11 mouse cellular contexts compared by ENCODE assay signal in the genomic region with DNA sequence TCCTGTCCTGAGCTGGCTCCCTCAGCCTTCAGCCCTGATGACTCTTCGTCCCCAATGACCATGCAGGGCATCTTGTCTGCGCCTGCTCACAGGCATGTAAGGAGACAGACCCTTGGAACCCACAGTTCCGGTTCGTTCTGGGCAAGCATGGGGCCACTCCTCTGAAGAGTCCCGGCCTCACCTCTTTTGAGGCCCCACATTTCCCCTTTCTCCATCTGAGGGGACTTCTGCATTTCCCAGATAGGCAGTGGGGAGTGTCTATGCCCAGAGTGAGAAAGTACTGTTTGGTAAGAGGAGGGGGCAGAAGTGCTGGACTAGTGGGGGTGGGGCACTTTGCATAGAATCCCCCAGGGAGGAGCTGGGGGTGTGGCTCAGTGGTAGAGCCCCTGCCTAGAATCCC. TPM values are rescaled to one million over a fixed set of nuclear protein-coding genes. Genes with fewer than 3 reads are reported as not detected.
DNase-seq lines count a peak whose midpoint lies in the region; ATAC-seq lines count a peak whose summit lies in the region.
"Had no signal": no experiment of that assay in that cellular context is flagged by ENCODE, and none has a peak within 500 bp of the region (broad histone marks: within the 10 kb centered on the region; RNA-seq: fewer than 3 reads in every experiment).

No protein-coding gene starts in this region.

- H3K4me3 ChIP-seq in heart, embryonic 16.5 days (ENCODE audit: low read length): no peak overlapping the region
- no peak overlapping the region for H3K4me3 ChIP-seq in brown adipose tissue, adult 24 weeks (ENCODE audit: insufficient read depth, low read depth, low read length)
- no peak overlapping the region for H3K4me3 ChIP-seq in liver, embryonic 13.5 days (replicated peaks)
- H3K4me3 ChIP-seq: hindbrain, embryonic 15.5 days had no signal

- H3K36me3 ChIP-seq in heart, embryonic 16.5 days (ENCODE audit: control insufficient read depth, insufficient read depth): no peaks in the 10 kb centered on the region
- H3K36me3 ChIP-seq in liver, embryonic 13.5 days: no peaks in the 10 kb centered on the region

- WGBS in heart, embryonic 16.5 days: 73% methylated on average over 5 of the region's 5 CpGs
- 14% methylated on average over 5 of the region's 5 CpGs for WGBS in liver, embryonic 13.5 days (ENCODE audit: insufficient replicate concordance)

- 0 out of 2 replicates have a peak, but pooled peaks cover 3% of the 10 kb centered on the region for H3K9me3 ChIP-seq in heart, embryonic 16.5 days (replicated peaks; ENCODE audit: control insufficient read depth, low read length)
- 0 out of 2 replicates have a peak, but pooled peaks cover 5% of the 10 kb centered on the region for H3K9me3 ChIP-seq in liver, embryonic 13.5 days (replicated peaks)
- H3K9me3 ChIP-seq: hindbrain, embryonic 15.5 days had no signal

- no peak for DNase-seq in heart, postnatal 4 days
- peak; percentile 51 for DNase-seq in liver, embryonic 13.5 days
- DNase-seq in natural killer cell, adult 2 months (ENCODE audit: low spot score in 2 of 2): no peak
- DNase-seq in urinary bladder, adult 2 months (ENCODE audit: low spot score): no peak
- no peak for DNase-seq in left cerebral cortex, adult 8-10 months (ENCODE audit: low spot score in 2 of 2)
- DNase-seq: cerebellum, adult 11 months; gastrocnemius, postnatal 25 days had no signal

- H3K27me3 ChIP-seq in heart, embryonic 16.5 days (ENCODE audit: control insufficient read depth, insufficient read depth, low read length): no peaks in the 10 kb centered on the region; the same call in 1 of the 2 replicates
- no peaks in the 10 kb centered on the region for H3K27me3 ChIP-seq in liver, embryonic 13.5 days
- H3K27me3 ChIP-seq: hindbrain, embryonic 15.5 days had no signal

- no peak overlapping the region for H3K9ac ChIP-seq in heart, embryonic 16.5 days (ENCODE audit: low read length)
- H3K9ac ChIP-seq in liver, embryonic 13.5 days: no peak overlapping the region
- H3K9ac ChIP-seq: hindbrain, embryonic 15.5 days had no signal

- no peak for ATAC-seq in heart, embryonic 16.5 days (replicated peaks; ENCODE audit: extremely low read depth, insufficient read depth, low FRiP score)
- peak; percentile 75 for ATAC-seq in liver, embryonic 13.5 days (ENCODE audit: low read depth)
- ATAC-seq in neutrophil, adult 5-6 weeks (ENCODE audit: extremely low read depth, insufficient number of reproducible peaks, low FRiP score, poor library complexity, severe bottlenecking): peak; percentile 53

- H3K4me1 ChIP-seq in heart, embryonic 16.5 days (ENCODE audit: control insufficient read depth, insufficient read depth, low read length): no peaks in the 10 kb centered on the region
- H3K4me1 ChIP-seq in brown adipose tissue, adult 24 weeks (ENCODE audit: control insufficient read depth, insufficient read depth, insufficient read length, low read length): peaks cover 12% of the 10 kb centered on the region
- peaks cover 42% of the 10 kb centered on the region for H3K4me1 ChIP-seq in liver, embryonic 13.5 days (replicated peaks)
- H3K4me1 ChIP-seq: hindbrain, embryonic 15.5 days had no signal

- H3K4me2 ChIP-seq in heart, embryonic 16.5 days (ENCODE audit: low read depth, low read length): no peak overlapping the region
- H3K4me2 ChIP-seq in liver, embryonic 13.5 days: peak overlapping the region; percentile 20; the same call in 1 of the 2 replicates
- H3K4me2 ChIP-seq: hindbrain, embryonic 15.5 days had no signal

- H3K27ac ChIP-seq in heart, embryonic 16.5 days (ENCODE audit: low read length): 0 out of 2 replicates have a peak overlapping the region, but pooled peaks have one; percentile 38
- H3K27ac ChIP-seq in brown adipose tissue, adult 24 weeks (replicated peaks; ENCODE audit: low read depth, low read length): peak overlapping the region; percentile 41
- peak overlapping the region; percentile 67 for H3K27ac ChIP-seq in liver, embryonic 13.5 days
- H3K27ac ChIP-seq: hindbrain, embryonic 15.5 days had no signal

RNA-seq across cellular contexts. Expression of a gene that starts 35.0 kb away (rescaled TPM):
- 141 and 145 TPM in 2 replicates for polyA plus RNA-seq in heart, embryonic 16.5 days (2015; fragmentation: Nextera tagmentation; extraction: Ambion mirVana)
- 10 to 100 TPM; 76.4 to 80.4 TPM for total RNA-seq in heart, postnatal 4 days (2021)
- 36.7 and 41.1 TPM in 2 replicates for polyA plus RNA-seq in brown adipose tissue, adult 24 weeks (2012; ENCODE audit: insufficient read depth, insufficient read length, missing spikeins)
- 135 and 141 TPM in 2 replicates for polyA plus RNA-seq in liver, embryonic 13.5 days (2015; fragmentation: Nextera tagmentation; extraction: Ambion mirVana)
- 16.6 and 17.3 TPM in 2 replicates for total RNA-seq in neutrophil, adult 5-6 weeks (2017)
- polyA plus RNA-seq in urinary bladder, adult 2 months (2012; rRNA removed): 90.8 and 107 TPM in 2 replicates
- total RNA-seq in left cerebral cortex, adult 8-10 months (2022): 10 to 100 TPM; 56.1 to 59.8 (median 57.6) TPM

RNA-seq across cellular contexts. Expression of a gene that starts 38.3 kb away (rescaled TPM):
- polyA plus RNA-seq in heart, embryonic 16.5 days (2015; fragmentation: Nextera tagmentation; extraction: Ambion mirVana): 0.59 and 1.6 TPM in 2 replicates
- 1 to 10 TPM; 1.8 to 2.4 TPM for total RNA-seq in heart, postnatal 4 days (2021)
- 14.9 and 20.4 TPM in 2 replicates for polyA plus RNA-seq in brown adipose tissue, adult 24 weeks (2012; ENCODE audit: insufficient read depth, insufficient read length, missing spikeins)
- polyA plus RNA-seq in liver, embryonic 13.5 days (2015; fragmentation: Nextera tagmentation; extraction: Ambion mirVana): 2.6 and 3.3 TPM in 2 replicates
- 20.8 and 21.1 TPM in 2 replicates for total RNA-seq in neutrophil, adult 5-6 weeks (2017)
- polyA plus RNA-seq in urinary bladder, adult 2 months (2012; rRNA removed): 45.4 and 46.6 TPM in 2 replicates
- 100 to 1,000 TPM; 207 to 227 (median 217) TPM for total RNA-seq in left cerebral cortex, adult 8-10 months (2022)
